Mouse (Mus musculus) neural tube, embryonic 14.5 days (tissue): Measurements from ENCODE around the gene Zbtb1. TPM values are rescaled to one million over a fixed set of nuclear protein-coding genes. Genes with fewer than 3 reads are reported as not detected.
A peak's percentile ranks its signal among the peaks of the same experiment; 100 is the strongest.

ENCODE experiments used
- ATAC-seq: fragments of 200-750 bp; cut with Nextera tagmentation; 2 replicates; pipeline ENCODE4 v1.8.0; 2017; ENCODE audit warnings: low read depth, mild to moderate bottlenecking, moderate TSS enrichment, moderate library complexity
- H3K27ac ChIP-seq: fragments of 300-500 bp; sonication (generic); 2 replicates; pipeline ENCODE4 v1.5.1; 2014; ENCODE audit warnings: low read depth, mild to moderate bottlenecking, control low read depth, low read length, moderate library complexity, mixed read lengths
- H3K27me3 ChIP-seq: fragments of 300-500 bp; sonication (generic); 2 replicates; pipeline ENCODE4 v1.6.1; 2014; ENCODE audit warnings: low read length; ENCODE audit not compliant: control insufficient read depth, insufficient read depth
- H3K36me3 ChIP-seq: fragments of 300-500 bp; sonication (generic); 2 replicates; pipeline ENCODE4 v1.6.1; 2014; ENCODE audit warnings: low read length, mixed read lengths; ENCODE audit not compliant: control insufficient read depth, insufficient read depth
- H3K4me1 ChIP-seq: fragments of 300-500 bp; sonication (generic); 2 replicates; pipeline ENCODE4 v1.6.1; 2014; ENCODE audit warnings: low read length; ENCODE audit not compliant: control insufficient read depth, insufficient read depth
- H3K4me2 ChIP-seq: fragments of 300-500 bp; sonication (generic); 2 replicates; pipeline ENCODE4 v1.6.1; 2014; ENCODE audit warnings: mild to moderate bottlenecking, low read depth, low read length, control low read depth
- H3K4me3 ChIP-seq: fragments of 300-500 bp; sonication (generic); 2 replicates; pipeline ENCODE4 v1.5.1; 2014; ENCODE audit warnings: low read depth, low read length, control low read depth, mixed read lengths
- H3K9ac ChIP-seq: fragments of 300-500 bp; sonication (generic); replicated peaks from 2 replicates; pipeline ENCODE4 v1.6.1; 2014; ENCODE audit warnings: low read depth, mild to moderate bottlenecking, control low read depth, low read length, mixed read lengths
- H3K9me3 ChIP-seq: fragments of 300-500 bp; sonication (generic); 2 replicates; pipeline ENCODE4 v1.6.1; 2016; ENCODE audit warnings: low read length; ENCODE audit not compliant: control insufficient read depth
- WGBS: fragments of 180-500 bp; shearing (Covaris S2); extraction: QIAGEN DNeasy Blood & Tissue Kit; methylation state at CpG from one replicate; pipeline ENCODE4 v1.1.7; 2014; 5-methylcytosine and 5-hydroxymethylcytosine counted together
- polyA plus RNA-seq: library from polyadenylated mRNA; unstranded; fragments of >200 nt; fragmentation: Nextera tagmentation; extraction: Ambion mirVana; gene quantifications from 2 replicates; pipeline ENCODE4 v1.2.1, GENCODE M21; 2014

Gene Zbtb1
- polyA plus RNA-seq, 1 experiment from 2014 or later, result 3.5 TPM

DNA sequence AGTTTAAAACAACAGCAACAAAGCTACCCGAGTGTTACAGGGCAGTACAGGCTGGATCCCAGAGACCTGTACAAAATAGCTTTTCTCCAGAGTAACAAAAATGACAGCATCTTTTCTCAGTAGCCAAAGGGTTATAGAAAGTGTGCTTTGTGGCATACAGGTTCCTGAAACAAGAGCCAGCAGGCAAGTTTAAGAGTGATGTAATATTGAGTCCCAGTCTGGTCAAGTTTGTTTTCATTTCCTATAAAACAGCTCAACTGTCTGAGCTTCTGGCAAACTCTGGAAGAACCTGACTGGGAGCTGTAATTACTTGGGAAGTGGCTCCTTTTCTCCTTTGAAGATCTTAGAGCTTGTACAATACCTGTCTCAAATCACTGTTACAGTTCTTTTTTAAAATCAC lies 37.1 kb downstream of the Zbtb1 start:
- H3K36me3 ChIP-seq, result no peaks in the 10 kb centered on the region
- WGBS, result 50% methylated on average over 1 of the region's 1 CpGs
- no peak for ATAC-seq
- H3K4me3 ChIP-seq, result no peak overlapping the region
- peaks cover 10% of the 10 kb centered on the region for H3K4me1 ChIP-seq
- H3K9me3 ChIP-seq, result no peaks in the 10 kb centered on the region
- no peak overlapping the region for H3K27ac ChIP-seq
- H3K4me2 ChIP-seq, result no peak overlapping the region
- no peak overlapping the region for H3K9ac ChIP-seq
- H3K27me3 ChIP-seq, result peaks cover 25% of the 10 kb centered on the region

GRCm38 (mm10) chr12:76409166-76409565 lies 39.1 kb downstream of the Zbtb1 start:
- peaks cover 3% of the 10 kb centered on the region; the same call in 1 of the 2 replicates for H3K4me1 ChIP-seq
- no peak overlapping the region for H3K9ac ChIP-seq
- ATAC-seq, result no peak
- H3K4me2 ChIP-seq, result no peak overlapping the region
- WGBS, result 71% methylated on average over 4 of the region's 4 CpGs
- H3K27me3 ChIP-seq, result peaks cover 23% of the 10 kb centered on the region
- H3K36me3 ChIP-seq, result no peaks in the 10 kb centered on the region
- H3K27ac ChIP-seq, result no peak overlapping the region
- H3K9me3 ChIP-seq, result no peaks in the 10 kb centered on the region
- H3K4me3 ChIP-seq, result no peak overlapping the region

GRCm38 (mm10) chr12:76415383-76416010 lies 45.4 kb downstream of the Zbtb1 start:
- no peaks in the 10 kb centered on the region for H3K9me3 ChIP-seq
- ATAC-seq, result no peak
- H3K4me2 ChIP-seq, result no peak overlapping the region
- no peaks in the 10 kb centered on the region for H3K36me3 ChIP-seq
- H3K27me3 ChIP-seq, result no peaks in the 10 kb centered on the region
- 88% methylated on average over 11 of the region's 12 CpGs for WGBS
- no peak overlapping the region for H3K4me3 ChIP-seq
- H3K4me1 ChIP-seq, result peaks cover 4% of the 10 kb centered on the region; the same call in 1 of the 2 replicates
- no peak overlapping the region for H3K9ac ChIP-seq
- H3K27ac ChIP-seq, result no peak overlapping the region

DNA sequence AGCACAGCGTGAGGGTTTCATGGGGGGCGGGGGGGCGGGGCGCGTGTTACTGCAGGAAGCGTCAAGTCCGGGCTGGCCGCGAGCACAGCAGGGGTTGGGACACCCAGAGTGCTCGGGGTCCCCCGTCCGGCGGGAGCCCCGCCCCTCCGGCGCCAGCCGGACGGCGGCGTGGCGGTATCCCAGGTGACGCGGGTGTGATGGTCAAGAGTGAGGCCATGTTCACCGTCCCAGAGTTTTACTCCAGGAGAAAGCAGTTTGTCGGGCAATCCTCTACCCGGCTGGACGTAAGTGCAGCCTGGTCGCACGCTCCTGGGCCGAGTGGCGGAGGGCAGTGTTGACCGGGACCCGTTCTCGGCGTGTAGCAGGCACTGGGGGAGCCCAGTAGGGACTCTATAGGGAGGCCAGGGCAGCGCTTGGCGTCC lies 47.4 kb downstream of the Zbtb1 start, which contains the start of gene Ppp1r36:
Ppp1r36 (plus strand) TSS at position 106 of the 422 bp plus-strand sequence.
- no peaks in the 10 kb centered on the region for H3K27me3 ChIP-seq
- WGBS, result 2% methylated on average over 37 of the region's 37 CpGs

GRCm38 (mm10) chr12:76418346-76418745 lies 48.3 kb downstream of the Zbtb1 start:
- no peaks in the 10 kb centered on the region for H3K9me3 ChIP-seq
- no peak overlapping the region for H3K9ac ChIP-seq
- H3K4me2 ChIP-seq, result no peak overlapping the region
- no peaks in the 10 kb centered on the region for H3K36me3 ChIP-seq
- ATAC-seq, result no peak
- H3K4me1 ChIP-seq, result peaks cover 4% of the 10 kb centered on the region; the same call in 1 of the 2 replicates
- H3K27me3 ChIP-seq, result no peaks in the 10 kb centered on the region
- WGBS, result 96% methylated on average over 5 of the region's 5 CpGs
- H3K27ac ChIP-seq, result no peak overlapping the region
- no peak overlapping the region for H3K4me3 ChIP-seq

More for the DNA sequence above, 47.4 kb downstream of the Zbtb1 start, which contains the start of gene Ppp1r36:
- no peak within 1 kb of the TSS for H3K27ac ChIP-seq
- peak within 1 kb of the TSS; percentile 28 for H3K4me3 ChIP-seq
- peaks cover 4% of the 10 kb centered on the region; the same call in 1 of the 2 replicates for H3K4me1 ChIP-seq
- H3K9me3 ChIP-seq, result no peaks in the 10 kb centered on the region
- ATAC-seq, result no peak
- H3K36me3 ChIP-seq, result no peaks in the 10 kb centered on the region
- H3K4me2 ChIP-seq, result peak within 1 kb of the TSS; percentile 63
- H3K9ac ChIP-seq, result peak within 1 kb of the TSS; percentile 21; the same call in 1 of the 2 replicates

GRCm38 (mm10) chr12:76425256-76425655 lies 55.2 kb downstream of the Zbtb1 start:
- H3K4me1 ChIP-seq, result no peaks in the 10 kb centered on the region
- ATAC-seq, result no peak
- WGBS, result 90% methylated on average over 3 of the region's 3 CpGs
- no peaks in the 10 kb centered on the region for H3K36me3 ChIP-seq
- H3K27ac ChIP-seq, result no peak overlapping the region
- H3K4me3 ChIP-seq, result no peak overlapping the region
- no peak overlapping the region for H3K4me2 ChIP-seq
- no peaks in the 10 kb centered on the region for H3K27me3 ChIP-seq
- H3K9ac ChIP-seq, result no peak overlapping the region
- no peaks in the 10 kb centered on the region for H3K9me3 ChIP-seq

DNA sequence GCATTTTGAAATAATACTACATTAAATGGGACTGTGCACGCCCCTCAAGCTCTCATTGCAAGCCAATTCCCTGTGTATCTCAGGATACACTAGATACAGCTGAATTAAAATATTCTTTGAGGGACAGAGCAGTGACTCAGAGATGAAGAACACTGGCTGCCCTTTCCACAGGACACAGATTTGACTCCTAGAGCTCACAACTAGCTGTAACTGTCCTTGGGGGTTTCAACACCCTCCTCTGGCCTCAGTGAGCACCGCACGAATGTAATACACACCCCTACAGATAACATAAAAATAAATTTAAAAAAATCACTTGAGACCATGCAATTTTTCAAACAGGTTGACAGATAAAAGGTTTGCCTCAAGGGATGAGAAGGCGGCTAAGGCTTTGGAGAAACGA lies 57.5 kb downstream of the Zbtb1 start:
- Histone ChIP-seq H3K27me3 (no peaks in the 10 kb centered on the region), H3K4me3 (no peak overlapping the region), H3K4me2 (no peak overlapping the region), H3K4me1 (no peaks in the 10 kb centered on the region), H3K27ac (no peak overlapping the region), H3K36me3 (no peaks in the 10 kb centered on the region), H3K9me3 (no peaks in the 10 kb centered on the region), H3K9ac (no peak overlapping the region)
- WGBS, result 57% methylated on average over 5 of the region's 5 CpGs
- ATAC-seq, result no peak

GRCm38 (mm10) chr12:76430879-76431406 lies 60.9 kb downstream of the Zbtb1 start:
- H3K4me2 ChIP-seq, result no peak overlapping the region
- WGBS, result 59% methylated on average over 5 of the region's 5 CpGs
- no peak for ATAC-seq

DNA sequence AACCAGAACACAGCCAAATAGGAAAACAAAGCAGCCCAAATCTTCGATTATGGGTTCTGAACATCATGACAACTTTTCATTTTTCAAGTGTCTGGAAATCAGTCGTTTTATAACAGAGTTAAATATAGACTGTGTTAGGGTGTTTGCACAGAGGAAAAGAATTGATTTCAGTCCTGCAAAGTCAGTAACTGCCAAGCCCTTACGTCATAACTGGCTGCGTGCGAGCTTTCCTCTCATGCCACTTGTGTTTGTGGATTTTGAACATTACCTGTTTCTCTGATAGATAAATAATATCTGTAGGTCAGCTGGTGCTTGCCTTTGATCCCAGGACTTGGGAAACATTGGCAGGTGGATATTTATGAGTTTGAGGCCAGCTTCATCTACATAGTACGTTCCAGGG lies 61.4 kb downstream of the Zbtb1 start:
- no peaks in the 10 kb centered on the region for H3K4me1 ChIP-seq
- H3K27me3 ChIP-seq, result no peaks in the 10 kb centered on the region
- no peak overlapping the region for H3K27ac ChIP-seq
- no peak overlapping the region for H3K4me2 ChIP-seq
- no peaks in the 10 kb centered on the region for H3K9me3 ChIP-seq
- H3K36me3 ChIP-seq, result no peaks in the 10 kb centered on the region
- H3K9ac ChIP-seq, result no peak overlapping the region
- ATAC-seq, result no peak
- 90% methylated on average over 6 of the region's 6 CpGs for WGBS
- no peak overlapping the region for H3K4me3 ChIP-seq

More at GRCm38 (mm10) chr12:76430879-76431406, 60.9 kb downstream of the Zbtb1 start:
- Histone ChIP-seq H3K4me3 (no peak overlapping the region), H3K27ac (no peak overlapping the region), H3K27me3 (no peaks in the 10 kb centered on the region), H3K9ac (no peak overlapping the region), H3K9me3 (no peaks in the 10 kb centered on the region), H3K36me3 (no peaks in the 10 kb centered on the region), H3K4me1 (no peaks in the 10 kb centered on the region)
